Mouse (Mus musculus) cerebellum, adult 9-11 months (tissue): ENCODE data around the gene Lpxn.

Source experiments
- DNase-seq: peaks from one replicate; pipeline ENCODE4 v3.0.0; 2022

Lpxn gene

DNA sequence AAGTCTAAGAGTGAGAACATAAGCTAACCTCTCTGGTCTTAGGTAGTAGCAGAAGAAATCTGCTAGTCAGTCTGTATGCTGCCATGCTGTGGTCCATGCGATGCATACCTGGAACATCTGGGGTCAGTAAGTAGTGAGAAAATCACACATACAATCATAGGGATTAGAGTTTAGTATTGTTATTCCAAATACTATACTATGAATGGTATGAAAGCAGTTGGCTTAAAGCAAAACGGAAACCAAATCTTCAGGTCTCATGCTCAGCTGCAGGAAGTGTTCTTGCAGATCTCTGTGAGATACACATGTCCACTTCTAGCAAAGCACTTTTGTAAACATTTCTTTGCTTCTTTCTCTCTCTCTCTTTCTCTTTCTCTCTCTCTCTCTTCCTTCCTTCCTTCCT lies 10.2 kb downstream of the Lpxn start:
- DNase-seq = no peak

DNA sequence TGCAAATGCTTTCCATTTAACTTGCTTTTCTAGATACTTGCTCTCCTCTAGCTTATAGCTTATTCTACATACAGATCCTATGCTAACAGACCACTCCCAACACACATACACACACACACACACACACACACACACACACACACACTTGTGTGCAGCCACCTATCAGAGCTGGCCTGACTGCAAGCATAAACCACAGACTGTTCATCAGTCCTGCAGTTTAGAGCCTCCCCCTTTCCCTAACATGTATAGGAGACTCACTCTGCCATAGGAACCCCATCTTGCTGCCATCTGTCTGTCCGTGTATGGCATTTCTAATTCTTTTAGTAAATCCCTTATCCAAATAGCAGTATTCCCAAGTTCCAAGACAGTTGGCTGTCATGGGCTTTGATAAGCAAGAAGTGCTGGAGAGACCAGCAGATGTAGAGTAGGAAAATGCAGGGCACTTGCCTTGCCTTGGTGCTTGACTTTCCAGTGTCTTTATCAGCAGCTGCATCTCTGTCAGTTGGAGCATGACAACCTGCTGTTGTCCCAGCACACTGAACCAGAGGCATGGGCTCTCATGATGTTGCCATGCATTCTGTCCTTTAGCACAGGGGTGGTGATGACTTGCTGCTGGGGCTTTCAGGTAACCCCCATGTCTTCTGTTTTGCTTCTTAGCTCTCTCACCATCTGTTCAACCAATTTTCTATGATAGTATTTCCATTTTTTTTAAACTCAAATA lies 16.8 kb downstream of the Lpxn start:
- no peak for DNase-seq

DNA sequence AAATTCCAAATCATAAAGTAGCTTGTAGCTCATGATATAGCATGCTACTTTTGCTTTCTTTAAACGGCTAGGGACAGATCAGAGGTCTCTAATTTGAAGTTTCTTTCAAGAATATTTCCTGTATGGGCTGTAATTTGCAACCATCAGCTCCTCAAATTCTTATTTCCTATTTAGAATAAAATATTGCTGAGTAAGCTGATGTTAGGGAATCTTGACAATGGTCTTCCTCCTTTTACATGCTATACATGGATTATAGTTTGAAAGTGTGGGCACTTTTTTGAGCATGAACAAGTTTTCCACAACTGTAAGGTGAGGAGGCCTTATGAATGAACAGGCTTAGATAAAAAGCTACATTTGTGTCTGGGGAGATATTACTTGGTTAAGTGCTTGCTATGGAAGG lies 17.9 kb downstream of the Lpxn start:
- DNase-seq = no peak

DNA sequence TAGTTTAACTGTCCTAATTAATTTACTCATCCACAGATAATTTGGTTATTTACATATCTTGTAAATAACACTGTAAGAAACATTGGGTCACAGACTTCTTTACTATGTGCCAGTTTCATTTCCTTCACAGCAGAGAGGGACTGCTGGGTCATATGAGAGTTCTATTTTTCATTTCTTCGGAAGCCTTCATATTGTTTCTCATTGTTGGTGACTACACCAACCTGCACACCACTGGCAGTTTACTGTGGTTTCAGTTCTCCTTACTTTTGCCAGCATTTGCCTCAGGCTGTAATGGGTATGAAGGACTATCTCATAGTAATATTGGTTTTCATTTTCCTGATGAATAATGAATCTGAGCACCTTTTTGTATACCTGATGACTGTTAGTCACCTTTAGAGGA lies 22.5 kb downstream of the Lpxn start:
- no peak for DNase-seq

DNA sequence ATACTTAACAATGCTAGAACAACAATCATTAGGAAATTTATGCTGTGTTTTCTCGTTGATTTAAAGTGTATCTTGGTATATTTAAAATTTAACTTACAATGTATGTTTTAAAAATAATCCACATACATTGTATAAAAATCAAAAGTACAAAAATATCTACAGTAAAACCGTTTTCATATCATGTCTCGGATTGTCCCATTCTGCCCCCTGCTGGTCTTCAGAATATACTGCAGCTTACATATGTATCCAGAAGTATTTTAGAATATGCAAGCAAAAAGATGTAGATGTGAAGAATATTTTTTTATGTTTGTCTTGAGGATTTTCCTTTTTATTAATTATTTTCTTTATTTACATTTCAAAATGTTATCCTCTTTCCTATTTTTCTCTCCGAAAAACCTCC lies 24.4 kb downstream of the Lpxn start:
- no peak for DNase-seq

DNA sequence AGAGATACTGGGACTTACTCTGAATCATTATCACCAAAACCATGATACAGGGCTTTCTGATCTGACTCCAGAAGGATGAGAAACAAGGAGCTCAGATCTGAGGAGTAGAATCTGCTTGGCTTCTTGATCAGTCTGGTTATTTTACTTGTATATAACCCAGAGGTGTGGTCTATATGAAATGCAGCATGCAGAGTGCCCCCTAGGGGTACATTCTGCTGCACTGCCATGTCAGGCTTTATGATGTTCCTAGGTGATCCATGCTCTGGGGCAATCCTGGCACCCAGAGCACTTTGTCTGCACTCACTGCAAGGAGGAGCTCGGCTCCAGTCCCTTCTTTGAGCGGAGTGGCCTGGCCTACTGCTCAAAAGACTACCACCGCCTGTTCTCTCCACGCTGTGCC lies 28.6 kb downstream of the Lpxn start:
- no peak for DNase-seq

DNA sequence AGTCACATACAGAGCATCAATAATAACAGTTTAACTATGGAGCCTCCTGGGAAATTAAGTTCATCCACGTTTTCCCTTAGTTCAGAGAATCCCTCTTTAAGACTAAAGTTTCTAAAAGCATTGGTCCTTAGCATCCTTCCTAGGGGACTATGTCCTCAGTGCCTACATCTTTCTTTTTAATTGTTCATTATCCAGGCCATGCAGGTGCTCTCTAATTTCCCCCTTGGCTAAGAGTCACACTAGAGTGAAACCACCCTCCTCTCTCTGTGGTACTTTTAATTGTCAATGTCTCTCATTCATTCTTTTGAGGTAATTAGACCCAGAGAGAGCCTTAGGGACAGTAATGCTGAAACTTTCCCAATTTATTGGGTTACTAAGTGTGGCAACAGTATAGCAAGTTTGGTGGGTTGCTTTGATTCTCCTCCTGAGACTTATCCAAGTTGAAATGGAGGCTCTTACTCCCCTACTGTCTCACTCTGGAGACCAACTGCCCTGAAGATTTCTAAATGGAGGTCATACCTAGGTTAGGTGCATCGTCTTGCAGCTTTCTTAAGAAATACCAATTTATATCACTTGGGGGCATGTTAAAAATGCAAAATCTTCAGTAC lies 34.9 kb downstream of the Lpxn start:
- DNase-seq = no peak

DNA sequence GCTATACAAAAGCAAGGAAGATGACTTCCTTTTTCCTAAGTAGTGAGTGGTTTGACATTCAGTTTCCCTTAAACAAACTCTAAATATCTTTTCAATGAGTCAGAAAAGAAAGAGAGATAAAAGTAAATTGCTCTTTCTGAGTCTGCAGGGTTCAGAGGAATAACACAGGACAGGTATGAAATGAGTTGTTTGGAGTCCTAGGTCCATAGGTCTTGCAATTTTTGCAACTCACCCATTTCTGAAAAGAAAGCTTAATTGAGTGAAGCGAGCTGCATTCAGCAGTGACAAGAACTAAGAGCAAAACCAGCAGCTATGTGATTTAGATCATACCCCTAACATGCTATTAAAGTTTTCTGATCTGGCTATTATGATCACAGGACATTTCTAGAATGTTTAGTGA lies 35.6 kb downstream of the Lpxn start:
- DNase-seq = no peak

DNA sequence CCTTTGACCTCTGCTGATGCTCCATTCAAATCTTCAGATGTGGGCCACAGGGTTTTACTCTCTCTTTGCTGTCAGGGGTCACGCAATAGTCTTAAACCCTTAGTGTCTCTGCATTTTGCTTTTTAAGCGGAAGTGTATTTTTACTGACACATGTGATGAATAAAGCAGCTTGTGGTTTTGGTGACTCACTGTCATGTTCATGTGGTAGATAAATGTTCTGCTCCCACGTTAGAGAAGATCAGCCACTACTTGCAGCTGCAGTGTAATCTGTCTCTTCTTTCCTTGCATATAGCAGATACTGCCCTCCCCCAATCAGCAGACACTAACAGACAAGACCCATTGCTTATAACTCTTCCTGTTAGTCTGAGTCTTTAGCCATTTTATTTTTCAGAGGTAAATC lies 37.6 kb downstream of the Lpxn start:
- no peak for DNase-seq

DNA sequence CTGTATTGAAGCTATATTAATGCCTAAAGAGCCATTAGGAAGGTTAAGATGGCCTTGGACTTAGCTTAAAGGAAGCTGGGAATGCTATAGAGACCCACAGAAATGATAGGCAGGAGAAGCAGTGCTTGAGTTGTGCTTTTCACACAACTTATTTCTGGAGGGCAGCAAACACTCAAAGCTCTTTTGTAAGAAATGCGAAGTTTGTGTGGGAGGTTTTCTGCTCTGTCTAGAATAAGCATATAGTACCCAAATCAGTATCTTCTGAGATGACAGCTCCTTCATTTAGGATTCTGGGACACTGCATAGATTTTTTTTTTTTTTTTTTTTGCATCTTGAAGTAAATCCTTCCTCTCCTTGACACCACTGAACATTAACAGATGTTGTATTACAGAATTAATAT lies 42.5 kb downstream of the Lpxn start:
- DNase-seq = no peak

DNA sequence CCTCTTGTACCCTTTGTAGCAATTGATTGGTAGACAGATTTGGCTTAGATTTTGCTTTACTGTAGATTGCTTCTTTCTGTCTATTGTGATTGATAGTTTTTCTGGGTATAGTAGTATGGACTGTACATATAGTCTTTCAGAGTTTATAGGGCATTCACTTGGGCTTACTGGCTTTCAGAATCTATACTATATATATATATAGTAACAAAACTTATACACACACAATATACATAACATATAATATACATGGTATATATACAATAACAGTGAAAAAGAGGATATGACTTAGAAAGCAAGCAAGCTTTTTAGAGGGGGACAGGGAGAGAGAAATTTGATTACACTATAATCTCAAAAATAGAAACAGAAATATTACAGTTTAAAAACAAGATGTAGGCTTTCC lies 50.4 kb downstream of the Lpxn start, which contains the start of gene Gm5244:
Gene Gm5244 (plus strand): TSS at position 301 of the 400 bp plus-strand sequence.
- no peak for DNase-seq

DNA sequence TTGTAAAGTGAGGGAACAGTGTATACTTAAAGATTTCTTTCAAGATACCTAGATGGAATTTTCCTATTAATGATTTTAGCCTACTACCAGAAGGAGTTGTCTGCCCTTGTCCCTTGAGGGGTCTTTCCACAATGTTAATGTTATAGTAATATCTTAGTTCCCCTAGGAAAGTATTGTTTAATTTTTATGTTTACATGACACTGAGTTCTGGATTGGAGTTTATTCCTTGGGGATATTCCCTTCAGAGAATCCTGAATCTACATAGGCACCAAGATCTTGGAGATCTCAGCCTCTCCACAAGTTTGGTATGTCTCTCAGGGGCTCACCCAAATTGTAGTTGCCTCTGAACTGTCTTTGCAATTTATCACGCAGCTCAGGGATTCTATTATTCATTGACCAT lies 61.0 kb downstream of the Lpxn start, which contains the start of gene Olfr1444:
Gene Olfr1444 (plus strand): TSS at position 301 of the 400 bp plus-strand sequence.
- no peak for DNase-seq
